Mouse (Mus musculus): Measurements from ENCODE around the gene Nat10.

Gene Nat10

GRCm38 (mm10) chr2:103760906-103761716 is at the start of gene Nat10:
Gene Nat10, minus strand, starts transcription at chr2:103761270.
- peak; percentile 97 for ATAC-seq (ENCODE audit: low TSS enrichment)

GRCm38 (mm10) chr2:103810412-103810811 is 49.3 kb upstream of the Nat10 start:
- ATAC-seq (ENCODE audit: low TSS enrichment), result no peak

GRCm38 (mm10) chr2:103808466-103808865 is 47.4 kb upstream of the Nat10 start:
- ATAC-seq (ENCODE audit: low TSS enrichment), result no peak

- ATAC-seq (ENCODE audit: low TSS enrichment), result no peak
Measured at GRCm38 (mm10) chr2:103803770-103804530, 42.9 kb upstream of the Nat10 start.

- no peak for ATAC-seq (ENCODE audit: low TSS enrichment)
Measured at GRCm38 (mm10) chr2:103802422-103802821, 41.4 kb upstream of the Nat10 start.

GRCm38 (mm10) chr2:103797491-103798009 is 36.5 kb upstream of the Nat10 start, which contains the start of gene Caprin1:
Gene Caprin1, minus strand, starts transcription at chr2:103797649.
- peak; percentile 93 for ATAC-seq (ENCODE audit: low TSS enrichment)

GRCm38 (mm10) chr2:103796861-103797466 is 35.9 kb upstream of the Nat10 start:
- ATAC-seq (ENCODE audit: low TSS enrichment), result peak; percentile 38

- peak; percentile 41 for ATAC-seq (ENCODE audit: low TSS enrichment)
Measured at GRCm38 (mm10) chr2:103796211-103796860, 35.3 kb upstream of the Nat10 start.

GRCm38 (mm10) chr2:103795843-103796210 is 34.8 kb upstream of the Nat10 start:
- ATAC-seq (ENCODE audit: low TSS enrichment), result peak; percentile 35; the same call in 1 of the 2 replicates

- ATAC-seq (ENCODE audit: low TSS enrichment), result no peak
Measured at GRCm38 (mm10) chr2:103792009-103792408, 30.9 kb upstream of the Nat10 start.

GRCm38 (mm10) chr2:103785735-103786134 is 24.7 kb upstream of the Nat10 start:
- ATAC-seq (ENCODE audit: low TSS enrichment), result no peak

GRCm38 (mm10) chr2:103784621-103785020 is 23.6 kb upstream of the Nat10 start:
- ATAC-seq (ENCODE audit: low TSS enrichment), result no peak

GRCm38 (mm10) chr2:103762492-103762891 is 1.4 kb upstream of the Nat10 start:
- ATAC-seq (ENCODE audit: low TSS enrichment), result no peak

- ATAC-seq (ENCODE audit: low TSS enrichment), result no peak
Measured at GRCm38 (mm10) chr2:103761993-103762392, 923 bp upstream of the Nat10 start.

GRCm38 (mm10) chr2:103760421-103760820 is 649 bp downstream of the Nat10 start:
- ATAC-seq (ENCODE audit: low TSS enrichment), result peak; percentile 24

- ATAC-seq (ENCODE audit: low TSS enrichment), result no peak
Measured at GRCm38 (mm10) chr2:103755458-103756085, 5.5 kb downstream of the Nat10 start.

- no peak for ATAC-seq (ENCODE audit: low TSS enrichment)
Measured at GRCm38 (mm10) chr2:103754614-103755013, 6.5 kb downstream of the Nat10 start.

GRCm38 (mm10) chr2:103751771-103752170 is 9.3 kb downstream of the Nat10 start:
- ATAC-seq (ENCODE audit: low TSS enrichment), result no peak

- no peak for ATAC-seq (ENCODE audit: low TSS enrichment)
Measured at GRCm38 (mm10) chr2:103749091-103749490, 12.0 kb downstream of the Nat10 start.

- no peak for ATAC-seq (ENCODE audit: low TSS enrichment)
Measured at GRCm38 (mm10) chr2:103747891-103748290, 13.2 kb downstream of the Nat10 start.

GRCm38 (mm10) chr2:103746761-103747160 is 14.3 kb downstream of the Nat10 start:
- no peak for ATAC-seq (ENCODE audit: low TSS enrichment)

Data from frontal cortex, adult (tissue).